Mouse (Mus musculus) urinary bladder, postnatal 14 days (tissue): Measurements from ENCODE around the gene Srp9.
"Not testable (repeated sequence)": the region's sequence is repeated elsewhere in the genome, so short reads cannot be mapped to it uniquely, and the experiment has no call there.

Experiments used
- DNase-seq: peaks from one replicate; pipeline ENCODE4 v3.0.0; 2021; ENCODE audit warnings: low spot score

Srp9 gene

DNA sequence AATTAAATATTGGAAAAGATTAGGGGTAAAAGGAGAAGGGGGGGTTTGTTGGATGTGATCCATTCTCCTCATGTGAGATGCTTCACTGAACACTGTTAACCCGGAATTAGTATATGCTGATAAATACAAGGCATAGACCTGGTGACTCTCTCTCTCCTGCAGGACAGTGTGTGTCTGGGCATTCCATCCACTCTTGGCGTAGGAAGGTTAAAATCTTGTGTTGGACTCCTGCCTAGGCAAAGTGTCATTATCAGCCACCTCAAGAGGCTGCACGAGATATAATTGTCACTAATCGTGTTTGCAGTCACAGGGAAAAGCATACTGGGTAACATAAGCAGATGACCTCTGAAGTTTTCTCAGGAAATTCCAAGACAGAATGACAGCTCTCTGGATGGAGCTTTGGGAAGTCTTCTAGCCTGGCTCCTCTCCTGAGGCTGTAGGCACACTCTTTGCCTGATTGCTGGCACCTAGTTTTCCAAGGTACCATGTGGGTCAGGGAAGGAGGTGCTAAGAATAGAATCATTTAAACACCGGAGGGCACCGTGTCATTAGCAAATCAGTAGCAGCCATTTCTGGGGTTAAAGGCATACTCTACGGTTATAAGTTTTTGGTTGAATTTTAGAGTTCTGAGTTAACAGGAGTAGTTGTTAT lies 24.5 kb downstream of the Srp9 start:
- DNase-seq, result no peak

GRCm38 (mm10) chr1:182149966-182150365 lies 25.4 kb downstream of the Srp9 start:
- no peak for DNase-seq

- DNase-seq, result no peak
These were observed 33.2 kb downstream of the Srp9 start for GRCm38 (mm10) chr1:182157734-182158133.

- DNase-seq, result no peak
These were observed 35.0 kb downstream of the Srp9 start for GRCm38 (mm10) chr1:182159575-182159974.

- DNase-seq, result no peak
These were observed 38.4 kb downstream of the Srp9 start for GRCm38 (mm10) chr1:182162951-182163350.

GRCm38 (mm10) chr1:182164386-182164785 lies 39.8 kb downstream of the Srp9 start, which contains the start of gene Vmn1r1:
Gene Vmn1r1, minus strand, starts transcription at chr1:182164486.
- no peak for DNase-seq

DNA sequence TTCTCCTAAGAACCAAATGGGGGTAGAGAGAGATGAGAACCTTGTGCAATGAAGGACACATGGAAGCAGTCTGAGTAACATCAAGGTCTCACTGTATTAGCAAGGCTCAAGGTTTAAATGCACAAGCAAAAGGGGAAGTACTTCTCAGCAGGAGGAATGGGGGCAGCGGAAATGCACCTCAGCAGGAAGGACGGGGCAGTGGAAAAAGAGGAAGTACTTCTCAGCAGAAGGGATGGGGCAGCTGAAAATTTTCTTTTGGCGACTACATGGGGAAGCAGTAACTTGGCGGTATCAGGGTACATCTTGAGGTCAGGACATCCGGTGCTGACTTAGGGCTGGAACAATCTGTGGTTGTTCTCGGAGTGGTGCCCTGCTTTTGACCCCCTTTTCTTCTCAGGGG lies 45.7 kb downstream of the Srp9 start:
- not testable (repeated sequence) for DNase-seq

DNA sequence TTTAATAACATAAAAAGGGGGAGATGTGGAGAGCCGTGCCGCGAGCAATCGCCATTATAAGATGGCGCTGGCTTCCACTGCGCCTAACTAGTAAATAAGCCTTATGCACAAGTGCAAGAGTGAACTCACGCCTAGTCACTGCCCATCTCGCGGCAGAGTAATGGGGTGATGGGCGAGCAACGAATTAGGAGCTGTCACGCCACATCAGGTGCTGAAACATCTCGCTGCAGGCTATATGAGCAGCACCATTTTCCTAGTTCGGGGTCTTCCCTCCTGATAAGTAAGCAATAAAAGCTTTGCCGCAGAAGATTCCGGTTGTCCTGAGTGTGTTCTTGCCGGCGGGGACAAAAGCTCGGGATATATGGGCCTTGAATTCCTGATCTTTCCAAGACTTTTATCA lies 52.4 kb downstream of the Srp9 start:
- DNase-seq, result not testable (repeated sequence)

DNA sequence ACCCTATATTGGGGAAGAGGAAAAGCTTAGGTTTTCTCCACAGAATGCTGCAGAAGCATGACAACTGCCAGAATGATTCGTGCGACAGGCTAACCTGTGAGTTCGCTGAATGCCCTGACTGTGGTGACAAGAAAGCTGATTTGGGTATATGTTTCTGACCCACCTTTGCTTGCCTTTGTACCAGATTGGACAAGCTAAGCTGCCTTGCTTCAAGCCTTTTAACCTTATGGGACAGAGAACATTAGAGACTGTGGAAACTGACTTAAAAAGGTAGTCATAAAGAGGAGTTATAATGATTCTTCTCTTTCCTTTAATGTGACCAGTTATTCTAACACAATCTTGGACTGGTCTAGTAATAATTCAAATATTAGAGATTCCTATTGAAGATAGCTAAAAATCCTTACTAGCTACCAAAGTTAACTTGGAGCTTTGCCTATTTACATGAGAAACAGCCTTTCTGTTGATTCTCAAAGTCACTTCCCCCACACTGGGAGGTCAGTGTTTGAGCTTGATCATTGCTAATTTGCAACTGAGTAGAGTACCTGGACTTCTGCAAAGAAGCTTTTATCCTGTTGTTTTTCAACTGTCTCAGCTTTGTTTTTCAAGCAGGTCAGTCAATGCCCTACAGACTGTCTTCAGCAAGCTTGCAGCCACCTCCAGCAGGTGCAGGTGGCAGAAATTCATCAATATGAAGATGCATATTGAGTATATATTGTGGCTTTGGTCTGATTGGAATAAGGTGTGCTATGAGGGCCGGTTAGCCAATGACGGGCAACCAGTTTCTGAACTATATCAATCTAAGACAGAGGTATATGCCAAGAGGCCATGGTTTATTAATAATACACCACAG lies 57.1 kb downstream of the Srp9 start:
- no peak for DNase-seq
